Mouse (Mus musculus) kidney, adult 2 months (tissue): ENCODE measurements around the gene Disc1.

Source experiments
- CTCF ChIP-seq: fragments of 200-500 bp; conservative IDR thresholded peaks from 2 replicates; pipeline ENCODE4 v1.5.1; 2011; ENCODE audit warnings: low read depth, mild to moderate bottlenecking, control low read depth, low read length, moderate library complexity, mixed read lengths; ENCODE audit not compliant: insufficient read depth, insufficient read length
- POLR2A ChIP-seq: fragments of 200-500 bp; IDR thresholded peaks from one replicate; pipeline ENCODE4 v1.6.1; 2011; ENCODE audit warnings: low read depth, low read length, control low read depth

DNA sequence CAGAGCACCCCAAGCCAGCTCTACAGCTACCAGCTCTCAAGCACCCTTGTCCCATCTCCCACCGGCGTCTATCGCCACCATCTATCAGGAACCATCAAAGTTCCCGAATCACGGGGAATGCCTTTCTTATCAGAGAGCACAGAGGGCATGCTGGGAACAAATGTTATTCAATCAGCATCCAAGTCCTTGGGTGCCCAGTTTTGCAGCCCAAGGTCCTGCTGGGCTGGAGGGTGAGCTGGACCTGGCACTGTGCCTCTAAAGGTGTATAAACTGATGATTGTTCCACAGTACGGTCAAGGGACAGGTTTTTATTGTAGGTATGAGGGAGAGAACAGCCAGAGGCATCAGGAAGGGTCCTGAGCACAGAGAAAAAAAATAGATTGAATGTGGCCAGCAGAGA, 11.6 kb downstream of the Disc1 start:
- TF ChIP-seq CTCF (no peak), POLR2A (no peak)
